Mouse (Mus musculus): Measurements from ENCODE around the gene Kdm2b. TPM values are rescaled to one million over a fixed set of nuclear protein-coding genes. Genes with fewer than 3 reads are reported as not detected.

The Kdm2b gene
- polyA plus RNA-seq, 1 experiment from 2014 or later, result 89.2 TPM

DNA sequence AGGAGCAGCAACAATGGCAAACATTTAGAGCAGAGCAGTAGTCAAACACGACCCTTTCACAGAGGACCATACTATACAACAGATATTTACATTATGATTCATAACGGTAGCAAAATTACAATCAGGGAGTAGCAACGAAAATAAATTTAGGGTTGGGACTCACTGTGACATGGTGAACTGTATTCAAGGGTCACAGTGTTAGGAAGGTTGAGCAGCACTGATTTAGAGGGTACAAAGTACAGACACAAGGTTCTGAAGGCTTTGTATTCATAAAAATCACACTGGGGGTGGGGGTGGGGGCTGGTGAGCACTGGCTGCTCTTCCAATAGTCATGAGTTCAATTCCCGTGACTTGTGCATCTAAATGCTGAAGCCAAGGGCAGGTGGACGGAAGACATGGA lies 69.1 kb downstream of the Kdm2b start:
- Histone ChIP-seq H3K9ac (replicated peaks) (no peak overlapping the region), H3K4me3 (replicated peaks) (no peak overlapping the region), H3K27me3 (replicated peaks) (no peaks in the 10 kb centered on the region), H3K9me3 (replicated peaks) (no peaks in the 10 kb centered on the region), H3K27ac (replicated peaks) (no peak overlapping the region), H3K36me3 (no peaks in the 10 kb centered on the region), H3K4me1 (peaks cover 3% of the 10 kb centered on the region), H3K4me2 (no peak overlapping the region)
- no peak for ATAC-seq (ENCODE audit: low FRiP score)
- WGBS, result 89% methylated on average over 5 of the region's 5 CpGs

DNA sequence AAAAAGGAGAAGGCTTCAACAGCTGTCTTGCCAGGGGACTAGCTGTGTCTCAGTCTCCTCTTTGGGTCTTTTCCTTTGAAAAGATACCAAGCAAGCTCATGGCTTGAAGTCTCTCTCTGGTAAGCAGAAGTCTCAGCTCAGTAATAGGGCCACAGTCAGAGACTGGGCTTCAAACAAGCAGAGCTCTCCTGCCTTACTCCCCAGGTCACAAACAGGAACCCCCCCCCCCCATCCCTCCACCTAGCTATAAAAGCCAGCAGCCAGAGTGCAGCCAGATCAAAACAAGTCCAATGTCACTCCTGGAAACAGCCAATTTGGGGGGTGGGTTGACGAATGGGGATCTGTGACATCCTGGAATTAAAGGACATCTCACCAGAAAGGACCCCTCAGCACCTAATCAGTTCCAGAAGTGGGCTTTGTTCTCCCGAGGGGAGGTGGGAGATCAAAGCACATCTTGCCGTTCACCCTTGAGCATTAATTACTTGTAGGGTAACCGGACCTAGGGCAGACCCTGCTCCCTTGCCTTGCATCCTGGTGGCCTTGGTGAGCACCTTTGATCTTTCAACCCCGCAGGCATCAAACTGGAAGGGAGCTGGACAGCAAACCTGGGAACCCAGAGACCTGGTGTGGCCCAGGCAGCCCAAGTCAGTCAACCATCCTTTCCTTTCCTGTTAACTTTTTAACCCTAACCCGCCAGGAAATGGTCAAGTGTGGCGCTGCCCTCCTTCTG lies 71.5 kb downstream of the Kdm2b start:
- Histone ChIP-seq H3K4me3 (replicated peaks) (no peak overlapping the region), H3K27ac (replicated peaks) (no peak overlapping the region), H3K9me3 (replicated peaks) (no peaks in the 10 kb centered on the region), H3K36me3 (no peaks in the 10 kb centered on the region), H3K4me1 (no peaks in the 10 kb centered on the region), H3K9ac (replicated peaks) (no peak overlapping the region), H3K4me2 (no peak overlapping the region), H3K27me3 (replicated peaks) (no peaks in the 10 kb centered on the region)
- no peak for ATAC-seq (ENCODE audit: low FRiP score)
- WGBS, result 51% methylated on average over 7 of the region's 7 CpGs

DNA sequence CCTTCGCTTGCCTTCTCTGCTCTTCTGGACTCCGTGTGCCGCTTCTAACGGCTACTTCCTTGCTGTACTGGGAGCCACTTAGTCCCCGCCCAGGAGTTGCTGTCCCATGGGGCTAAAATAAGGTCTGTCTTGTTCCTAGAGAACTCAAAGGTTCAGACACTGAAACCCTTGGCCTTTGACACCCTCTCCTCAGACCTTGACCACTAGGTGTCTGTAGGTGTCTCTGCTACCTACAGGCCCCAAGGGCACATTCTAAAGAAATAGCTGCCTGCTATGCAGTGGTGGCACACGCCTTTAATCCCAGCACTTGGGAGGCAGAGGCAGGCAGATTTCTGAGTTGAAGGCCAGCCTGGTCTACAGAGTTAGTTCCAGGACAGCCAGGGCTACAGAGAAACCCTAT lies 73.5 kb downstream of the Kdm2b start:
- WGBS, result 96% methylated on average over 6 of the region's 6 CpGs
- no peaks in the 10 kb centered on the region for H3K4me1 ChIP-seq
- no peak for ATAC-seq (ENCODE audit: low FRiP score)

DNA sequence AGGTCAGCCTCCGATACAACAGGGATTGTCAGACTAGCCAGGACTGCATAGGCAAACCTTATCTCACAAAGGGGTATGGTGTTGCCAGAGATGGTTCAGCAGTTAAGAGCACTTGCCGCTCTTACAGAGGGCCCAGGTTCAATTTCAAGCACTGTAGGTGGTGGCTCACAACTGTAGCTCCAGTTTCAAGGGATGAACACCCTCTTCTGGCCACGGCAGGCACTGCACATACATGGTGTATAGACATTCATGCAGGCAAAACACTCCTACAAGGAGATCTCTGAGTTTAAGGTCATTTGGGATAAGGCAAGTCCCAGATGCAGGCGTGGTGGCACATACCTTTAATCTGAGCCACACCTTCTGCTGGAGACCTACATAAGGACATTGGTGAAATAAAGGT lies 76.8 kb downstream of the Kdm2b start:
- Histone ChIP-seq H3K27ac (replicated peaks) (no peak overlapping the region), H3K4me1 (no peaks in the 10 kb centered on the region), H3K36me3 (no peaks in the 10 kb centered on the region), H3K27me3 (replicated peaks) (no peaks in the 10 kb centered on the region), H3K4me3 (replicated peaks) (no peak overlapping the region), H3K9me3 (replicated peaks) (no peaks in the 10 kb centered on the region), H3K4me2 (no peak overlapping the region), H3K9ac (replicated peaks) (no peak overlapping the region)
- WGBS, result 93% methylated on average over 4 of the region's 4 CpGs
- no peak for ATAC-seq (ENCODE audit: low FRiP score)

More for the DNA sequence above, 73.5 kb downstream of the Kdm2b start:
- H3K4me3 ChIP-seq (replicated peaks), result no peak overlapping the region
- H3K27ac ChIP-seq (replicated peaks), result no peak overlapping the region
- no peak overlapping the region for H3K9ac ChIP-seq (replicated peaks)
- no peaks in the 10 kb centered on the region for H3K36me3 ChIP-seq
- no peaks in the 10 kb centered on the region for H3K27me3 ChIP-seq (replicated peaks)
- H3K4me2 ChIP-seq, result no peak overlapping the region
- no peaks in the 10 kb centered on the region for H3K9me3 ChIP-seq (replicated peaks)

DNA sequence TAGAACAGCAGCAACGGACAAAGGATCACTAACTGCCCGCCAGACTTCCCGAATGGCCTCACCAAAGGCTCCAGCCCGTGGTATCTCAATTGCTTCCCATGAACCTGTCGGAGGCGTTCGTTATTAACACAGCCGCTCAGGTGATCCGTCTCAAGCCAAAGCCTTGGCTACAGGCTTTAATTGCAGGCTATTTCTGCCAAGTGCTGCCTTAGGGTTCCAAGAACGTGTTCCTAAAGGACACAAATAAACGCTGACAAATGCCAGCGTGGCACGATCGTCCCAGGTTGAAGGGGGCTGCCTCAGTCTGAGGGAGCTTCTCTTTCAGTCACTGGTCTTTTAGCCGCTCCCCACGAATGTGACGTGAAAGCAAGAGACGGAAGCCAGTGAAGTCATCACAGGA lies 80.1 kb downstream of the Kdm2b start:
- 73% methylated on average over 18 of the region's 18 CpGs for whole genome bisulfite sequencing
- Histone ChIP-seq H3K27ac (replicated peaks) (no peak overlapping the region), H3K27me3 (replicated peaks) (no peaks in the 10 kb centered on the region), H3K9ac (replicated peaks) (no peak overlapping the region), H3K4me3 (replicated peaks) (no peak overlapping the region), H3K9me3 (replicated peaks) (no peaks in the 10 kb centered on the region), H3K4me2 (no peak overlapping the region), H3K4me1 (no peaks in the 10 kb centered on the region), H3K36me3 (no peaks in the 10 kb centered on the region)
- no peak for ATAC-seq (ENCODE audit: low FRiP score)

DNA sequence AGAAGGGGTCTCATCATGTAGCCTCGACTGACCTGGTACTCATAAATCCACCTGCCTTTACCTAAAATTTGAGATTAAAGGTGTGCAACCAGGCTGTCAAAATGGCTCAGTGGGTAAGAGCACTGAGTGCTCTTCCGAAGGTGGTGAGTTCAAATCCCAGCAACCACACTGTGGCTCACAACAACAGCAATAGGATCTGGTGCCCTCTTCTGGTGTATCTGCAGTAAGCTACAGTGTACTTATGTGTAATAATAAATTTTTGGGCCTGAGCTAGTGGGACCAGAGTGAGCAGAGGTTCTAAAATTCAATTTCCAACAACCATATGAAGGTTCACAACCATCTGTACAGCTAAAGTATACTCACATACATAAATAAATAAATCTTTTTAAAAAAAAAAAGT lies 81.6 kb downstream of the Kdm2b start:
- no peak for ATAC-seq (ENCODE audit: low FRiP score)
- Histone ChIP-seq H3K4me2 (no peak overlapping the region), H3K4me3 (replicated peaks) (no peak overlapping the region), H3K36me3 (no peaks in the 10 kb centered on the region), H3K9me3 (replicated peaks) (no peaks in the 10 kb centered on the region), H3K27me3 (replicated peaks) (no peaks in the 10 kb centered on the region), H3K9ac (replicated peaks) (no peak overlapping the region), H3K4me1 (no peaks in the 10 kb centered on the region), H3K27ac (replicated peaks) (no peak overlapping the region)
- WGBS, result 95% methylated on average over 2 of the region's 2 CpGs

DNA sequence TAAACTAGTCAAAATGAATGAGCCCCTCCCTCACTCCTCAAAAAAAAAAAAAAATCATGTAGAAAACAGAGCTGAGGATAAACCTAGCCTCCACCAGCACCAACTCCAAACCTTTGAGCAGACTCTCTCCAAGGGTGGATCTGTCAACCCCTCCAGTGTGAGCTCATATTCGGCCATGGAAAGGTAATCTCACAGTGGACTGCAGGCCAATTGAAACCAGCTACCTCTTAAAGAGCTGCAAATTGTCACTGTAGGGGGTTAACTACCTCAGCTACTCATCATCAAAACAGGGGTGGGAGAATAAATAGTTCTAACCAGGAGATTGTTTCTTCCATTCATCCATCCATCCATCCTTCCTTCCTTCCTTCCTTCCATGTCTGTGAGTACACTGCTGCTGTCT lies 82.4 kb downstream of the Kdm2b start:
- H3K4me3 ChIP-seq (replicated peaks), result no peak overlapping the region
- no peaks in the 10 kb centered on the region for H3K4me1 ChIP-seq
- no peaks in the 10 kb centered on the region for H3K27me3 ChIP-seq (replicated peaks)
- H3K9me3 ChIP-seq (replicated peaks), result no peaks in the 10 kb centered on the region
- H3K36me3 ChIP-seq, result no peaks in the 10 kb centered on the region
- no peak overlapping the region for H3K9ac ChIP-seq (replicated peaks)
- no peak overlapping the region for H3K27ac ChIP-seq (replicated peaks)
- no peak overlapping the region for H3K4me2 ChIP-seq
- WGBS, result 78% methylated on average over 1 of the region's 1 CpGs
- no peak for ATAC-seq (ENCODE audit: low FRiP score)

DNA sequence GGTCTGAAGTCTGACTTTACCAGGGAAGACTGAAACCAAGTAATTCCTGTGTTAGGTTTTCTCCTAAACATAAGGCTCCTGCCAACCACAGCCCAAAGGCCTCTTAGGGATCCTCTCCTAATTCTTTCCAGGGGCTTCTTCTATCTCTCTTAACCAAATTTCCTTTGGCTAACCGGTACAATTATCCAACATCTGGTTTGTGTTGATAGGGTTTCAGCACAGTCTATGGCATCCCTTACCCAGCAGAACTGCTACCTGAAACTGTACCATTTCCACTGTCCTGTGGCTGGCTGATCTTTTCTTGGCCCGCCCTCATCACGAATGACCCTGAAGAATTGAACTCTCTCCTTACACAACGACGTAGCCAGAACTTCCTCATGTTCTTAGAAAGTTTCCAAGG lies 86.5 kb downstream of the Kdm2b start:
- Histone ChIP-seq H3K27ac (replicated peaks) (no peak overlapping the region), H3K4me1 (peaks cover 21% of the 10 kb centered on the region), H3K27me3 (replicated peaks) (no peaks in the 10 kb centered on the region), H3K4me2 (no peak overlapping the region), H3K4me3 (replicated peaks) (no peak overlapping the region), H3K36me3 (no peaks in the 10 kb centered on the region), H3K9me3 (replicated peaks) (no peaks in the 10 kb centered on the region), H3K9ac (replicated peaks) (no peak overlapping the region)
- ATAC-seq (ENCODE audit: low FRiP score), result no peak
- 82% methylated on average over 5 of the region's 5 CpGs for WGBS

DNA sequence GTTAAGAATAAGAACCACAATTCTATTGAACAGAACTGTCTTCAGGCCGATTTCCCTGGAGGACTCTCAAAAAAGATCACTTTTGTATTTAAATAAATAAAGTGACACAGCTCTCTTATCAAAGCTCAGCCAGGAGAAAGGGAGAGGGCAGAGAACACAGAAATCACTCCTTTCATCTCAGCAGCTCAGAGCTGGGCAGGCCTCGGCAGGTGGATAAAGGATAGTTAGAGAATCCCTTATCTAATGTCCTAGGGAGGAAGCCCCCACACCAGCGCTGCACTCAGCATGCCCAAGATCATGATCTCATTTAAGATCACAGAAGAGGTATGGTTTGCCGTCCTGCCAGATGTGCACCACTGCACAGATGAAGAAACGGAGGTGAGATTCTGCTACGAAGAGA lies 87.4 kb downstream of the Kdm2b start:
- no peaks in the 10 kb centered on the region for H3K27me3 ChIP-seq (replicated peaks)
- H3K4me1 ChIP-seq, result peaks cover 30% of the 10 kb centered on the region
- H3K4me3 ChIP-seq (replicated peaks), result no peak overlapping the region
- 92% methylated on average over 6 of the region's 6 CpGs for WGBS
- no peak overlapping the region for H3K4me2 ChIP-seq
- no peaks in the 10 kb centered on the region for H3K36me3 ChIP-seq
- no peak overlapping the region for H3K27ac ChIP-seq (replicated peaks)
- H3K9me3 ChIP-seq (replicated peaks), result no peaks in the 10 kb centered on the region
- no peak for ATAC-seq (ENCODE audit: low FRiP score)
- no peak overlapping the region for H3K9ac ChIP-seq (replicated peaks)

DNA sequence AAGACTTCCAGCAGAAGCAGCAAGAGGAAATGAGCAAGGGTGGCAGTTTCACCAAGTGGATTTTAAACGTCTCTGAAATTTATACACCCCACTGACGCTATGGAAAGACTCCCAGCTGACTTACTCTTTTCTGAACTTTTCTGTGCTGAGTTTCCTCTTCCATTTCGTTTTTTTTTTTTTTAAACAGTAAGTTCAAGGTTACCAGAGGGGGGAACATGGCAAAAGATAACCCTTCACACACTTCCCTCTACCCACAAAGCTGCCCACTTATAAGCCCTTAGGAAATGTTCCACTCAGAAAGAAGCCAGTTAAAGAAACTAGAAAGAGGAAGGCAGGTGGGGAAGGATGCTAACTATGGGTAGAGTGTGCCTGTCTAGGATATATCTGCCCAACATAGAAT lies 88.0 kb downstream of the Kdm2b start:
- H3K36me3 ChIP-seq, result no peaks in the 10 kb centered on the region
- no peak overlapping the region for H3K4me3 ChIP-seq (replicated peaks)
- no peaks in the 10 kb centered on the region for H3K27me3 ChIP-seq (replicated peaks)
- ATAC-seq (ENCODE audit: low FRiP score), result no peak
- H3K4me1 ChIP-seq, result peaks cover 32% of the 10 kb centered on the region
- no peak overlapping the region for H3K9ac ChIP-seq (replicated peaks)
- no peak overlapping the region for H3K4me2 ChIP-seq
- no peaks in the 10 kb centered on the region for H3K9me3 ChIP-seq (replicated peaks)
- WGBS, result 64% methylated on average over 3 of the region's 3 CpGs
- no peak overlapping the region for H3K27ac ChIP-seq (replicated peaks)

DNA sequence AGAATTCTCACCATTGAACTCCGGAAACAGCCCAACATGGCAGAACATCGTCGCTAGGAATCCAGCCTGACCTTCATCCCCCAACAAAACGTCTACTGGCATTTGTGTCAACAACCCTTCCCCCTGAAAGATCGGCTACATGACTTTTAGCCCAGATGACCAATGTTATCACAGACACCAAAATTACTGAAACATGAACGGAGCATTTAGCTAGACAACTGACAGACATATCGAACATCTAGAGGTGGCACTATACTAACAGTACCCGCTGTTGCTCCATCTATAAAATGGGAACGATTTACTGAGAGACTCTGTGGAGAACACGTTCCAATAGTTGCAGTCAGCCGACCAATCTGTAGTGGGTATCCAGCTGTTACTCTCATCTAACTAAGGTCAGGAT lies 88.4 kb downstream of the Kdm2b start:
- Histone ChIP-seq H3K27ac (replicated peaks) (peak overlapping the region; percentile 95), H3K36me3 (no peaks in the 10 kb centered on the region), H3K9me3 (replicated peaks) (no peaks in the 10 kb centered on the region), H3K9ac (replicated peaks) (peak overlapping the region; percentile 84), H3K27me3 (replicated peaks) (no peaks in the 10 kb centered on the region), H3K4me2 (peak overlapping the region; percentile 83), H3K4me3 (replicated peaks) (peak overlapping the region; percentile 87), H3K4me1 (peaks cover 35% of the 10 kb centered on the region)
- no peak for ATAC-seq (ENCODE audit: low FRiP score)
- 55% methylated on average over 11 of the region's 11 CpGs for WGBS

DNA sequence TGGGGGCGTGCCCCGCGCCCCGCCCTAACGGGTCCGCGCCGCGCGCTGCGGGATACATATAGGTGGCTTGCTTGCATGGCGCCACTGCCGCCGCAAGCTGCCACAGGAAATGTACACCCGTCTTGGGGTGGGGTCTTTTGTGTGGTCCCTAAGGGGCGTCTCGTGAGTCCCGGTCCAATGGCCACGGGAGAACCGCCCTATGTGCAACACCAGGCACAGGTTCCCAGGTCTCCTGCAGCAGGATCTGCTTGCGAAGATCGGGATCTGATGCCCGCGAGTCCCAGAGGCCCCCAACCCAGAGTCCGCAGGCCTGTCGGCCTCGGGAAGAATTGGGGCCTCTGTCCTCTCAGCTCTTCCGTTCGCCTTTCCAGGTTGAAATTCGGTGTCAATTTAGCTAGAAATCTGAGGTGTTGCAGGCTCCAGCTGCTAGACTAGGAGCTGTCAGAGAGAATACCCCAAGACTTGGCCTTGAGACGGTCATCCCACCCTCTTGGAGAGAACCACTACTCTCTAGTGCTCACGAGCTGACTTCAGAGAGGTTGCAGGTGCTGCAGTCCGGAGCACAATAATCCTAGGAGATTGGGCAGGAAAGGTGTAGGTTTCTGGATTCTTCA lies 89.0 kb downstream of the Kdm2b start:
- peak; percentile 15; the same call in 1 of the 2 replicates for ATAC-seq (ENCODE audit: low FRiP score)

More for the DNA sequence above, 89.0 kb downstream of the Kdm2b start:
- Histone ChIP-seq H3K9ac (replicated peaks) (peak overlapping the region; percentile 84), H3K4me2 (peak overlapping the region; percentile 83), H3K4me1 (peaks cover 36% of the 10 kb centered on the region), H3K4me3 (replicated peaks) (peak overlapping the region; percentile 87), H3K27me3 (replicated peaks) (no peaks in the 10 kb centered on the region), H3K9me3 (replicated peaks) (no peaks in the 10 kb centered on the region), H3K36me3 (no peaks in the 10 kb centered on the region), H3K27ac (replicated peaks) (peak overlapping the region; percentile 95)
- WGBS, result 2% methylated on average over 33 of the region's 33 CpGs
